Mouse (Mus musculus) midbrain, embryonic 16.5 days (tissue): ENCODE measurements around the gene Plekhb2. TPM values are rescaled to one million over a fixed set of nuclear protein-coding genes. Genes with fewer than 3 reads are reported as not detected.
A peak's percentile ranks its signal among the peaks of the same experiment; 100 is the strongest.

ENCODE experiments used
- ATAC-seq: fragments of 200-750 bp; cut with Nextera tagmentation; 2 replicates; pipeline ENCODE4 v1.8.0; 2017; ENCODE audit warnings: moderate TSS enrichment
- H3K27ac ChIP-seq: fragments of 300-500 bp; sonication (generic); 2 replicates; pipeline ENCODE4 v1.5.1; 2014; ENCODE audit warnings: mild to moderate bottlenecking, low read length, mixed read lengths
- H3K27me3 ChIP-seq: fragments of 300-500 bp; sonication (generic); 2 replicates; pipeline ENCODE4 v1.6.1; 2014; ENCODE audit warnings: low read depth, low read length, mixed read lengths; ENCODE audit not compliant: control insufficient read depth, insufficient read depth
- H3K36me3 ChIP-seq: fragments of 300-500 bp; sonication (generic); 2 replicates; pipeline ENCODE4 v1.6.1; 2014; ENCODE audit warnings: mild to moderate bottlenecking, low read length, moderate library complexity, mixed read lengths; ENCODE audit not compliant: control insufficient read depth, insufficient read depth
- H3K4me1 ChIP-seq: fragments of 300-500 bp; sonication (generic); 2 replicates; pipeline ENCODE4 v1.6.1; 2014; ENCODE audit warnings: mild to moderate bottlenecking, low read length, mixed read lengths; ENCODE audit not compliant: control insufficient read depth, insufficient read depth
- H3K4me2 ChIP-seq: fragments of 300-500 bp; sonication (generic); 2 replicates; pipeline ENCODE4 v1.6.1; 2014; ENCODE audit warnings: mild to moderate bottlenecking, low read length, mixed read lengths
- H3K4me3 ChIP-seq: fragments of 300-500 bp; sonication (generic); 2 replicates; pipeline ENCODE4 v1.5.1; 2014; ENCODE audit warnings: low read depth, mild to moderate bottlenecking, low read length, moderate library complexity, mixed read lengths
- H3K9ac ChIP-seq: fragments of 300-500 bp; sonication (generic); 2 replicates; pipeline ENCODE4 v1.6.1; 2014; ENCODE audit warnings: low read depth, low read length, mixed read lengths
- H3K9me3 ChIP-seq: fragments of 300-500 bp; sonication (generic); replicated peaks from 2 replicates; pipeline ENCODE4 v1.6.1; 2014; ENCODE audit warnings: mild to moderate bottlenecking, low read length, mixed read lengths; ENCODE audit not compliant: control insufficient read depth, poor library complexity, severe bottlenecking
- WGBS: fragments of 180-500 bp; shearing (Covaris S2); extraction: QIAGEN DNeasy Blood & Tissue Kit; methylation state at CpG from one replicate; pipeline ENCODE4 v1.1.7; 2014; 5-methylcytosine and 5-hydroxymethylcytosine counted together
- polyA plus RNA-seq: library from polyadenylated mRNA; unstranded; fragments of >200 nt; fragmentation: Nextera tagmentation; extraction: Ambion mirVana; gene quantifications from 2 replicates; pipeline ENCODE4 v1.2.1, GENCODE M21; 2015

Plekhb2 gene
- polyA plus RNA-seq, 1 experiment from 2014 or later: 83.5 TPM

DNA sequence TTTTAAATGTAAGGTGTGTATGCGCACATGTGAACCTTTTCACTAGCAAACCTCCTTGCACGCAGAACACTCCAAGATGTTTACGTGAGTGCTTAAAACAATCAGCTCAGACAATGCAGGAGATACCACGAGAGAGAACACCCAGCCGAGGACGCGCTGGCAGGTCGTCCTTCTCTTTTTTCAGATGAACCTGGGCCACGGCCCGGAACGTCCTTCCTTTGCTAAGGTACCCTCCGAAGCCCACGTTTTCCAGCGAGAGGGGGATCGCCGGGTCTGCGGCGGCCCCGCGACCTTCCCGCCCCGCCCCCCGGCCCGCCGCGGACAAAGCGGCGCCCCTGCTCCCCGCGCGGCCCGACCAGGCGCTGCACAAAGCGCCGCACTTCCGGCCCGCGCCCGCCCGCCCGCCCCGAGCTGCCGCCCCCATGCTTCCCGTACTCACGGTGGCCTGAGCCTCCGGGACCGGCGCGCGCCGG lies 7.4 kb upstream of the Plekhb2 start:
- under 1% methylated on average over 30 of the region's 51 CpGs for WGBS
- Histone ChIP-seq H3K27ac (peak overlapping the region; percentile 99), H3K4me3 (peak overlapping the region; percentile 83), H3K27me3 (no peaks in the 10 kb centered on the region), H3K4me1 (peaks cover 38% of the 10 kb centered on the region), H3K36me3 (no peaks in the 10 kb centered on the region), H3K9ac (peak overlapping the region; percentile 96), H3K9me3 (no peaks in the 10 kb centered on the region), H3K4me2 (peak overlapping the region; percentile 96)
- ATAC-seq: peak; percentile 89

DNA sequence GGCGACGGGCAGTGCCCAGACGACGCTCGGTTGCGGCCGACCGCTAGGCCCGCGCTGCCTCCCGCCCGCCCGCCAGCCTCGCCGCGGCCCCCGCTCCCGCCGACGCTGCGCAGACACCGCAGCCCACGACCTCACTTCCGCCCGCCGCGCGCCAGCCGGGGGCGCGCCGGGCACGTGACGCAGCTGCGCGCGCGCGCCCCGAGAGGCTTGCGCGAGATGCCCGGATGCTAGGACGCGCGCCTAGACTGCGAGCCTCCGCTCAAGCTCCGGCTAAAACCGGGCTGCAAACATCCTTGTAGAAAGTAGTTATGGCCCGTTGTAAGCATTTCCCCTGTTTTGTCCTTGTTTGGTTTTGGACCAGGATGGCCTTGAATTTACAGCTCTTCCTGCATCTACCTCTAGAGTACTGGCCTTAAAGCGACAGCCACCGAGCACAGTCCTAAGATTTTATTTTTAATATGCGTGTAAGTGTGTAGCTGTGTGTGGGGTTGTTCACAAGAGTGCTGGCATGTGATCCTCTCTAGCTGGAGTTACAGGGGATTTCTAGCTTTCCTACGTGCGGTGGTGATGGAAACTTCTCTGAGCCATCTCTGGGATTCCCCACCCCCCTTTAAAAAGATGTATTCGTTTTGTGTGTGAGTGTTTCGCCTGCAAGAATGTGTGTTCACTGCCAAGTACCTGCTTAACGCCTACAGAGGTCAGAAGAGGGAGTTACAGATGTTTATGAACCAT lies 6.7 kb upstream of the Plekhb2 start, which contains the start of gene Fam168b:
Gene Fam168b, minus strand, starts transcription at position 179 of the 732 bp plus-strand sequence.
- ATAC-seq: peak; percentile 90
- Histone ChIP-seq H3K9me3 (no peaks in the 10 kb centered on the region), H3K4me3 (peak within 1 kb of the TSS; percentile 83), H3K36me3 (no peaks in the 10 kb centered on the region), H3K9ac (peak within 1 kb of the TSS; percentile 96), H3K4me1 (peaks cover 34% of the 10 kb centered on the region), H3K27ac (peak within 1 kb of the TSS; percentile 99), H3K27me3 (no peaks in the 10 kb centered on the region), H3K4me2 (peak within 1 kb of the TSS; percentile 96)
- WGBS: 1% methylated on average over 52 of the region's 59 CpGs

- 85% methylated on average over 3 of the region's 3 CpGs for WGBS
- H3K9ac ChIP-seq: no peak overlapping the region
- ATAC-seq: no peak
These were observed 2.7 kb upstream of the Plekhb2 start for GRCm38 (mm10) chr1:34847070-34847469.

GRCm38 (mm10) chr1:34850343-34851136 lies 764 bp downstream of the Plekhb2 start:
- Histone ChIP-seq H3K4me3 (peak overlapping the region; percentile 90), H3K27ac (peak overlapping the region; percentile 80), H3K9ac (peak overlapping the region; percentile 97), H3K4me1 (peaks cover 34% of the 10 kb centered on the region), H3K9me3 (no peaks in the 10 kb centered on the region), H3K4me2 (peak overlapping the region; percentile 87), H3K27me3 (no peaks in the 10 kb centered on the region), H3K36me3 (no peaks in the 10 kb centered on the region)
- peak; percentile 71 for ATAC-seq
- 42% methylated on average over 10 of the region's 11 CpGs for WGBS

More at GRCm38 (mm10) chr1:34847070-34847469, 2.7 kb upstream of the Plekhb2 start:
- Histone ChIP-seq H3K9me3 (no peaks in the 10 kb centered on the region), H3K4me3 (no peak overlapping the region), H3K36me3 (no peaks in the 10 kb centered on the region), H3K27me3 (no peaks in the 10 kb centered on the region), H3K27ac (no peak overlapping the region), H3K4me1 (peaks cover 29% of the 10 kb centered on the region), H3K4me2 (no peak overlapping the region)

GRCm38 (mm10) chr1:34851562-34851961 lies 1.8 kb downstream of the Plekhb2 start:
- no peak overlapping the region for H3K27ac ChIP-seq
- no peaks in the 10 kb centered on the region for H3K36me3 ChIP-seq
- peaks cover 34% of the 10 kb centered on the region for H3K4me1 ChIP-seq
- H3K9ac ChIP-seq: no peak overlapping the region
- no peaks in the 10 kb centered on the region for H3K9me3 ChIP-seq
- 64% methylated on average over 6 of the region's 6 CpGs for WGBS
- ATAC-seq: no peak
- H3K4me2 ChIP-seq: peak overlapping the region; percentile 87
- H3K27me3 ChIP-seq: no peaks in the 10 kb centered on the region
- peak overlapping the region; percentile 90 for H3K4me3 ChIP-seq

- H3K4me2 ChIP-seq: peak overlapping the region; percentile 87
- H3K4me1 ChIP-seq: peaks cover 34% of the 10 kb centered on the region
- no peaks in the 10 kb centered on the region for H3K9me3 ChIP-seq
- H3K27me3 ChIP-seq: no peaks in the 10 kb centered on the region
- H3K36me3 ChIP-seq: no peaks in the 10 kb centered on the region
- 88% methylated on average over 11 of the region's 11 CpGs for WGBS
- H3K4me3 ChIP-seq: peak overlapping the region; percentile 9
- H3K9ac ChIP-seq: peak overlapping the region; percentile 40; the same call in 1 of the 2 replicates
- ATAC-seq: no peak
- no peak overlapping the region for H3K27ac ChIP-seq
These were observed 2.5 kb downstream of the Plekhb2 start for GRCm38 (mm10) chr1:34852116-34852878.

DNA sequence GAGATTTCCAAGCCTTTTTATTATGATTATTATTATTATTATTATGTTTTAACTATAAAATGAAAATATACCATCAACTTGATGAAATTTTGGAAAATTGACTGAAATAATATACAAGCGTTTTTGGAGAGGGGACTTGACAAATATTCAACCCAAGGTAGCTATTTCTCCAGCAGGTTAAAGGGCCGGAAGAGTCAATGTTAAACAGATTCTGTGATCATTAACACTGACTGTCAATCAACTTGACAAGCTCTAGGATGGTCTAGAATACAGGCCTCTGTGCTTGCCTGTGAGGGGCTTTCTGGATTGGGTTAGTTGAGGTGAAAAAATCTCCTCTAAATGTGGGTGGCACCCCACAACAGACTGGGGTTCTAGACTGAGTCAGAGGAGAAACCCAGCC lies 4.0 kb downstream of the Plekhb2 start:
- Histone ChIP-seq H3K9ac (no peak overlapping the region), H3K4me2 (no peak overlapping the region), H3K36me3 (no peaks in the 10 kb centered on the region), H3K4me3 (no peak overlapping the region), H3K4me1 (peaks cover 34% of the 10 kb centered on the region), H3K27ac (no peak overlapping the region), H3K9me3 (no peaks in the 10 kb centered on the region), H3K27me3 (no peaks in the 10 kb centered on the region)
- no peak for ATAC-seq
- WGBS: 92% methylated on average over 2 of the region's 2 CpGs

DNA sequence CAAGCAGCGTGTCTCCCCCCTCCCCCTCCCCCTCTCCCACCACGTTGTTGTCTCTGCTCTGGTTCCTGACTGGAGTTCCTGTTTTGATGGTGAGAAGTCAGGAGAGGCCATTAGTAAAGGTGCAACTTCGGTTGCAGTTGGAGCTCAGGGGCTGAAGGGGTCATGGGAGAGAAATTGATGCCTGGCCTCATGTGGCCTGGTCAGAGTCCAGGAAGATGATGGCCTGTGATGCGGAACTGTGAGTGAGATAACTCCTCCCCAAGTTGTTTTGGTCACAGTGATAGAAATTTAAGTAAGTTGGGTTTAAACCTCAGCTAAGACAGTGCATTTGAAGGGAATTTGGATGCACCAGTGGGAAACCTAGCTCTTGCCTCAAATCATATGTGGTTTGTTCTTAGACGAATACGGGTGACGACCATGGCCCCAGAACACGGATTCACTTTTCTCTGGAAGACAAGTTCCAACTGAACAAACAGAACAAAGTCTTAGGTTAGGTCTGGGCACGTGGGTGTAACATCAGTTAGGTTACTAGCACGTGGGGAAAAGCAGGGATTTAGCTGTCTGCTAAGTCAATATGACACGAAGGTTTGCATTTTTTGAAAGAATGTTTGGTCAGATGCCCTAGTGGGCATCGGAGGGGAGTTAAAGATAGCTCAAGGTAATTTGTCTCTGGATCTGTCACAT lies 5.4 kb downstream of the Plekhb2 start:
- no peaks in the 10 kb centered on the region for H3K36me3 ChIP-seq

More for the DNA sequence above, 5.4 kb downstream of the Plekhb2 start:
- 81% methylated on average over 12 of the region's 12 CpGs for WGBS
- Histone ChIP-seq H3K9ac (no peak overlapping the region), H3K4me2 (no peak overlapping the region), H3K4me1 (peaks cover 25% of the 10 kb centered on the region), H3K4me3 (no peak overlapping the region), H3K27ac (no peak overlapping the region), H3K9me3 (no peaks in the 10 kb centered on the region), H3K27me3 (no peaks in the 10 kb centered on the region)
- ATAC-seq: no peak
